Mouse (Mus musculus): Measurements from ENCODE around the gene Atl1. TPM values are rescaled to one million over a fixed set of nuclear protein-coding genes. Genes with fewer than 3 reads are reported as not detected.

The Atl1 gene
- total RNA-seq, 2 experiments from 2014 or later = 11.7 to 12.6 TPM

GRCm38 (mm10) chr12:69879739-69880138, 12.7 kb upstream of the Atl1 start:
- no peak for ATAC-seq (replicated peaks; ENCODE audit: low FRiP score, poor library complexity, severe bottlenecking)

- no peak for ATAC-seq (replicated peaks; ENCODE audit: low FRiP score, poor library complexity, severe bottlenecking)
Measured at GRCm38 (mm10) chr12:69881198-69881905, 11.1 kb upstream of the Atl1 start.

- no peak for ATAC-seq (replicated peaks; ENCODE audit: low FRiP score, poor library complexity, severe bottlenecking)
Measured at GRCm38 (mm10) chr12:69884053-69884452, 8.4 kb upstream of the Atl1 start.

DNA sequence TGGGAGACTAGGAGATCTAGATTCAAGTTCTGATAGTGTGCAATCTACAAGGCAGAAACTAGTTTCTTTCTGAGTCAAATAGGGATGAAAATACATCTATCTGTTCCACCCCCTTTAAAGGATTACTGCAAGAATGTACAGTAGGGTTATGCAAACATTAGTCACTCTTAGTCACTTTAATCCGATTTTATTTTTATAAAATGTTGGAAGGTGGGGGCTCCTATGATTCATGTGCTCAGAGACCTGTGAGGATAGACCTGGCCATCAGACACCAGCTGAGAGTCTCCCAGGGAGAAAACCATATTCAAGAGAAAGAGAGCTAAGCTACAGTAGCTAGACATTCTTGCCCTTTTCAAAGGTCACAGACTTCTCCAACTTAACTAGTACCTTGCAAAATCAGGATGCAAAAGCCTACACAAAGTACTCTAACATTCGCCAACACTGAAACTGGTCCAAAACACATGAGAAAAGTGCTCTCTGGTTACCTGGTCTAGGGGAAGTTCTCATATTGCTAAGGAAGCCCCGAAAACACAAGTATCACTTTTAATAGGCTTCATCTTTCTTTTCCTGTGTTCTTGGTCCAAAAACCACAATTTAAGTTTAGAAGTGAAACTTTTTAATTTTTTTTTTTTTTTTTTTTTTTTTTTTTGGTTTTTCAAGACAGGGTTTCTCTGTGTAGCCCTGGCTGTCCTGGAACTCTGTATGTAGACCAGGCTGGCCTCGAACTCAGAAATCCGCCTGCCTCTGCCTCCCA, 7.1 kb upstream of the Atl1 start:
- ATAC-seq (replicated peaks; ENCODE audit: low FRiP score, poor library complexity, severe bottlenecking) = no peak

- ATAC-seq (replicated peaks; ENCODE audit: low FRiP score, poor library complexity, severe bottlenecking) = no peak
Measured at GRCm38 (mm10) chr12:69887776-69888175, 4.6 kb upstream of the Atl1 start.

DNA sequence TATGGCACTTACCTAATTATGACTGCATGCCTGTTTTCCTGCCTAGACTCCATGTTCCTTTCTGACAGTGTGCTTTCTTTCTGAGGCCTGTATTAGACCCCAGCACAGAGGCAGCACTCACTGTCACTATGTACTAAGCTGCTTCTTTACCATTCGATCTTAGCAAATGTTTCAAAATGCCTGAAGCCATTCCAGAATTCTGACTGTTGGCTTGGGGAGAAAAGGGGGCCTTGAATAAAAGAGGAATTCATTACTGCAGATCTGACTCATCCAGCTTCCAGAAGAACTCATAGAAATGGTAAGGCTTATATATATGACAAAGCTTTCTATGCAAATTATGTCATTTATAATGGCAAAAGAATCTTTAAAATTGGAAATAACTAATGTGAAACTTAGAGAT, 4.1 kb upstream of the Atl1 start:
- no peak for ATAC-seq (replicated peaks; ENCODE audit: low FRiP score, poor library complexity, severe bottlenecking)

DNA sequence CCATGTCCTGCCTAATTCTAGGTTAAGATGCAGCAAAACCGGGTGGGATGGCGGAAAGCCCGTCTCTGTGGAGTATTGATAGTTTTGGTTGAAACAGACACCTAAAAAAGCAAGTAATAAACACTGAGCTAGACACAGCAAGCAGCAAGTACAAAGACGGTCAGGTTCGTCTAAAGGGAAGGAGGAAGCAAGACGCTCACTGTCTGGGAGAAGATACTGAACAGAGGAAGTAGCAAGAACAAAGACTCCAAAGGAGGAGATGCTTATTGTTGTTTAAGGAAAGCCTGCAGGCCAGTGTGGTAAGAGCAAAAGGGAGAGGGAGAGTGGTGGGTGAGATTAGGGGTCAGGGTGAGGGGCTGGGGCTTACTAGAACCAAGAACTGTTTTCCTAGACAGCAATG, 2.4 kb upstream of the Atl1 start:
- no peak for ATAC-seq (replicated peaks; ENCODE audit: low FRiP score, poor library complexity, severe bottlenecking)

- ATAC-seq (replicated peaks; ENCODE audit: low FRiP score, poor library complexity, severe bottlenecking) = no peak
Measured at GRCm38 (mm10) chr12:69890476-69890875, 1.9 kb upstream of the Atl1 start.

- no peak for ATAC-seq (replicated peaks; ENCODE audit: low FRiP score, poor library complexity, severe bottlenecking)
Measured at GRCm38 (mm10) chr12:69891721-69892120, 693 bp upstream of the Atl1 start.

- no peak for ATAC-seq (replicated peaks; ENCODE audit: low FRiP score, poor library complexity, severe bottlenecking)
Measured at GRCm38 (mm10) chr12:69893927-69894326, 1.5 kb downstream of the Atl1 start.

DNA sequence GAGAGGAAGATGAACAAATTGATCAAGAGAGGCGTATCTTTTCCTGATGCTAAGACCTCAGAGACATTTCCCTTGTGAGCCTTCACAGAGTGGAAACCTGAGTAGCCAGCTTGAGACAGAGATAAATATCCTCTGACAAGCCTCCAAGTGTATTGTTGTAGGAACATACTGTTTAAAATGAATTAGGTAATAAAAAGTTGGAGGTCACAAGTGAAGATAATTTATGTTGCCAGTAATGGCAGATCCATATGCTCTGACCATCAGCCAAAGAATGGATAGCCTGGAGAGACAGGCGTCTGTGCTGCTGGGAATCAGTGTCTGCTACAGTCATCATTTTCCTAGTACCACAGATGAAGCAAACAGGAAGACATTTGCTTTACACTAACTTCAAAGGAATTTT, 2.6 kb downstream of the Atl1 start:
- no peak for ATAC-seq (replicated peaks; ENCODE audit: low FRiP score, poor library complexity, severe bottlenecking)

DNA sequence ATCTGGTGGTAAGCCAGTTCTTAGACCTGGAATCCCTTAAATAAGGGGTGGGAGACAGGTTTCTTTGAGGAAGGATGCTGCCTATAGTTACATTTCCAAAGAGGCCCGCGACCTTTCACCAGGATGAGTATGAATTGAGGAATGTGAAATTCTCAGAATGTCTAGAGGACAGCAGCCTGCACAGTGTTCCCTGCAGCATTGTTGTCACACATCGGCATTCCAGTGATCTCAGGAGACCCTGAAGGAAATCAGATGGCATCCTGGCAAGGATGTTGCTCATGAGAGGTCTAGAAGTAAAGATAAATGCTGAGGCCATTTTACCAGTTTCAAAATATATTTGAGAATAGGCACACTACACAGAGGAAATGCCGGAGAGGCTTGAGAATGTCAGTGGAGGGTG, 5.7 kb downstream of the Atl1 start:
- no peak for ATAC-seq (replicated peaks; ENCODE audit: low FRiP score, poor library complexity, severe bottlenecking)

- ATAC-seq (replicated peaks; ENCODE audit: low FRiP score, poor library complexity, severe bottlenecking) = no peak
Measured at GRCm38 (mm10) chr12:69904991-69905390, 12.6 kb downstream of the Atl1 start.

DNA sequence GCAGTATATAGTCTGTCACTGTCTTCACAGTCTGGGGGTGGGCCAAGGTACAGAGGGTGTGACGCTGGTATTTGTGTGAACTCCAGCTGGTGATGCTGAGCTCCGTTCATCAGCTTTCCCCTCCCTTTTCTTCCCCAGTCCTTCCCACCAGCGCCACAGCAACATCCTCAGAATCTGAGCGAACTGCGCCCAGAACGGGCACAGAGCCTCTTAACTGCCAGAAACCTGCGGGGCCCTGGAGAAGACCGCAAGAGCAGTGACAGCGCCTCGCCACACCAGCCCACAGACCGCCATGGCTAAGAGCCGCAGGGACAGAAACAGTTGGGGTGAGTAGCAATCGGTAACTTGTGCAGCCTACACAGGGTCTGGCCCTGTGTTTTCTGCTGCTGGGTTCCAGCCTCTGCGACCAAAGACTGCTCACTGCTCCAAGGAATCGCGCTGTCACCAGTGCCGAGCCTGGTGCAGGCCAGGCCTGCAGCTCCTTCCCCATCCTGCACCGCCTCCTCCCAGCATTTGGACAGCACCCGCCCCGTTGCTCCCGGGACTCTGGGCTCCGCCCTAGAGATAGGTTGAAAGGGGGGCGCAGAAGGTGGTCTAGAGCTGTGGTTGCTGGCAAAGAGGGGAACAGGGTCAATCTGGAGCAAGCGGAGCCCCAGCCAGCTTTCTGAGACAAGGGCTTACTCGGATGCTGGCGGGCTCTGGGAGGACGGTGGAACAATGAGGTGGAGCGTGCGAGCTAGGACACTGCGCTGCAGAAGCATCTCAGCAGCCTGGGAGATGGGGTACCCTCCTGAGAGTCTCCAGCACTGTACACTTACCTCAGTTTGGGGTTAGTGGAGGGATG, 15.5 kb downstream of the Atl1 start:
- peak; percentile 64; the same call in 1 of the 2 replicates for ATAC-seq (replicated peaks; ENCODE audit: low FRiP score, poor library complexity, severe bottlenecking)

DNA sequence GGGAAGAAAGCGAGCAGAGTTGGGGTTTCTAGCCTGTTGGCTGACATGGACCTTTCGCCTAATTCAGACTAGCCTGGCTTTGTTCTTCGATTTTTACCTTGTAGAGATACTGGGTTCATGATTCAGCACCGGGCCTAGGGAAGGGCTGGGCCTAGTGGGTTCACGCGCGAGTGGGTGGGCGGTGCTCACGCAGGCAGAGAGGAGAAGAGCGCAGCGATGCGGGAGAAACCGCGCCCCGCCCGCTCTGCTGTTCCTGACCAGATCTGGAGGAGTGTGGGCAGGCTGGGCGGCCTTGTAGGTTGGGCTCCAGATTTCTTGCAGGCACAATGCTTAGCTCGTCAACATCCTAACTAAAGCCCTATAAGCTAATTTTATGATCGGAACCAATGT, 16.1 kb downstream of the Atl1 start:
- no peak for ATAC-seq (replicated peaks; ENCODE audit: low FRiP score, poor library complexity, severe bottlenecking)

GRCm38 (mm10) chr12:69911906-69912305, 19.5 kb downstream of the Atl1 start:
- ATAC-seq (replicated peaks; ENCODE audit: low FRiP score, poor library complexity, severe bottlenecking) = no peak

DNA sequence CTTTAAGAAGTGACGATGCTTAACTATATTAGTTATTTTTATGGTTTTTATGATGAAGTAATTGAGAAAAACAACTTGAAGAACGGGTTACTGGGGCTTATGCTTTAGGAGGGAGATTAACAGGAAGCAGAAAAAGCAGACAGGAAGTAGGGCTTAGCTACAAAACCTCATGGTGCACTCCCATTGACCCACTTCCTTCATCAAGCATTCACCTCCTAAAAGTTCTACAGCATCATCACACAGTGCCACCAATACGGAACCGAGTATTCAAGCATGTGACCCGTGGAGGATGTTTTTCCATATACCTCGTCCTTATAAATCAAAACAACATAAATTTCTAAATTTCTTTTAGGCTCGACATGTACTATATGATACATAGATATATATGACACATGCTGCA, 20.3 kb downstream of the Atl1 start:
- ATAC-seq (replicated peaks; ENCODE audit: low FRiP score, poor library complexity, severe bottlenecking) = no peak

GRCm38 (mm10) chr12:69917870-69918269, 25.5 kb downstream of the Atl1 start:
- peak; percentile 19; the same call in 1 of the 2 replicates for ATAC-seq (replicated peaks; ENCODE audit: low FRiP score, poor library complexity, severe bottlenecking)

DNA sequence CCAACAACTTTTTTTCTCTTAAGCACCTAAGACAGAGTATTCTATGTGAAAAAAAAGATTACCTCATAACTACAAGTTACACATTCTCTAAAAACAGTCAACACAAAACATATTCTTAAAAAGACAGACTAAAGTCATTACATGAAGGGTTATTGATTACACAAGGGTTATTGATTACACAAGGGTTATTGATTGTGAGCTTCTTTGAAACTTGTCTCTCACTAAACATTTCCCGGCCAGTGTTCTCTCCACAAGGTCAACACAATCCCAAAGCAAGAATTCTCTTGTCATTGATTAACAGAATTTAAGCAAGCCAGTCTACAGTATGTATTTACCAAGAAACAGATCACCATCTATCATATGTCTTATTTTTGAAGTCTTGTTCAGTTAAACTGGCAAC, 29.7 kb downstream of the Atl1 start:
- ATAC-seq (replicated peaks; ENCODE audit: low FRiP score, poor library complexity, severe bottlenecking) = no peak

GRCm38 (mm10) chr12:69923128-69923527, 30.7 kb downstream of the Atl1 start:
- ATAC-seq (replicated peaks; ENCODE audit: low FRiP score, poor library complexity, severe bottlenecking) = no peak

DNA sequence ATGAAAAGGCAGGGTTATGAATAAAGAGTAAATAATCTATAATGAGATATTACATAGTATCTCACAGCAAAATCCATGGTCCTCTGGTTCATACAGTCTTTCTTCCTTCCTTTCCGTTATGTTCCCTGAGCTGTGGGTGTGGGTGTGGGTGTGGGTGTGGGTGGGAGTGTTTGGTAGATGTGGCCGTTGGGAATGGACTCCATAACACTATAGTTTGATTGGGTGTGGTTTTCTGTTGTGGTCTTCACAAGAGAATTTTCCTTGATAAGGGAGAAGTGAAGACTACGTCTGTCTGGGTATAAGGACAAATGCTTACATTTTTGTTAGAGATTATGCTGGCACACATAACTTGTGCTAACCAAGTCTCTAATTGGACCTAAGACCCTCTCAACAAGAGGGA, 31.2 kb downstream of the Atl1 start:
- peak; percentile 13; the same call in 1 of the 2 replicates for ATAC-seq (replicated peaks; ENCODE audit: low FRiP score, poor library complexity, severe bottlenecking)
